Mouse (Mus musculus): ENCODE measurements around the gene Hcfc1r1. TPM values are rescaled to one million over a fixed set of nuclear protein-coding genes. Genes with fewer than 3 reads are reported as not detected.

Gene Hcfc1r1
- polyA plus RNA-seq, 1 experiment from 2014 or later: 64.5 TPM

DNA sequence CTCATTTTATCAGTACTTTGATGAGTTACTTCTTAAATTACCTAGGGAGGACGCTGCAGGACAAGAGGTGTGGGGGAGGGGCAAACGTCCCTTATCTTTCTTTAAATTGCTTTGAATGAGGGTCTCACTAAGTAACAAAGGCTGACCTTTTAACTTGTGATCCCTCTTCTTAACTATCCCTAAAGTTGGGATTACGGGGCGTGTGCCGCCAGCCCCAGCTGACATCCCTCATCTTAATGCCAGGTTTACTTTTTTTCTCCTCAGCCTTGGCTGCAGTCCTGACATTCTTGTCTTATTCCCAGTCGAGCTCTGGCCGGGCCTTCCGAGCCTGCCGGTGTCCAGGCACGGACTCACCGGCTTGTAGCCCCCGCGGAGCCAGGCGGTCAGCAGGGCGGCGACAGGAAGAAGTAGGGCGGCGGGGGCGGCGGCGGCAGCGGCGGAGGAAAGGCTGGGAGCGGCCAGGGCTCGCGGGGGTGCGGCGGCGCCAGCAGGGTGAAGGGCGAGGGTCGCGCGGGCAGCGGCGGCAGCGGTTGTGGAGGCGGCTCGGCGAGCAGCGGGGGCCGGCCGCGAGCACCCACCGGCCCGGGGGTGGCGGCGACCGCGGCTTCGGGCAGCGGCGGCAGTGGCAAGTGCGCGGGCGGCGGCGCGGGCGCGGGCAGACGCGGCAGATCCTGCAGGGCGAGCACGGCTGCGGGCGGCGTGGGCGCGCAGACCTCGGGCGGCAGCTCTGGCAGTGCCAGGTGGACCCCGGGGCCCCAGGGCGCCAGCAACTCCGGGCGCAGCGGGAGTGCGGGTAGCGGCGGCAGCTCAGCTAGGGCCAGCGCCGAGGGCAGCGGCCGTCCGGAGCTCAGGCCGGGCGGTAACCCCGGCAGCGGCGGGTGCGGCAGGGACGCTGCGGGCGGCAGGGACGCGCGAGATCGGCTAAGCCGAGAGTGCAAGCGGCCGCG lies 26.0 kb downstream of the Hcfc1r1 start:
- ATAC-seq (ENCODE audit: borderline replicate concordance, extremely low read depth, low FRiP score, low TSS enrichment): peak; percentile 44

DNA sequence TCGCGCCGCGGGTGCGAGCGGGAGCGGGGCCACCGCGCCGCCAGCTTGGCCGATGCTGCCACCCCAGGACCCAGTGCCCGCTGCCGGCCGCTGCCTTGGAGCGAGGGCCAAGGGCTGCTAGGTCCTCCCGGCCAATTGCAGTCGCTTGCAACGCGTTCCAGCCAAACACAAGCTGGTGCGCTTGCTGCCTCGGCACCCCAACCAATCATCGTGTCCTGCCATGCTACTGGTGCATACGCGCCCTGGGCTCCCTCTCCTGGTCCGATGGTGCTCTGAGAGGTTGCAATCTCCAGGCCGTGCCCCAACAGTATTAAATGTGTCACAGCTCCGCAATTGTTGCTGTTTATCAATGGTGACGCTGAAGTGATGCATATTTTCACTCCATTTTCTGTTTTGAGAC lies 26.7 kb downstream of the Hcfc1r1 start:
- Histone ChIP-seq H3K36me3 (no peaks in the 10 kb centered on the region), H3K27ac (peak overlapping the region; percentile 30; the same call in 1 of the 2 replicates), H3K4me2 (peak overlapping the region; percentile 99), H3K9me3 (no peaks in the 10 kb centered on the region), H3K4me3 (peak overlapping the region; percentile 60), H3K27me3 (peaks cover 35% of the 10 kb centered on the region), H3K4me1 (peaks cover 27% of the 10 kb centered on the region), H3K9ac (peak overlapping the region; percentile 40)
- ATAC-seq (ENCODE audit: borderline replicate concordance, extremely low read depth, low FRiP score, low TSS enrichment): peak; percentile 91
- WGBS: 1% methylated on average over 28 of the region's 28 CpGs

More for the DNA sequence above, 26.0 kb downstream of the Hcfc1r1 start:
- WGBS: under 1% methylated on average over 100 of the region's 101 CpGs
- no peaks in the 10 kb centered on the region for H3K36me3 ChIP-seq
- peaks cover 35% of the 10 kb centered on the region for H3K27me3 ChIP-seq
- H3K27ac ChIP-seq: peak overlapping the region; percentile 30; the same call in 1 of the 2 replicates
- peaks cover 33% of the 10 kb centered on the region for H3K4me1 ChIP-seq
- no peaks in the 10 kb centered on the region for H3K9me3 ChIP-seq
- peak overlapping the region; percentile 40 for H3K9ac ChIP-seq
- H3K4me2 ChIP-seq: peak overlapping the region; percentile 99
- H3K4me3 ChIP-seq: peak overlapping the region; percentile 60

DNA sequence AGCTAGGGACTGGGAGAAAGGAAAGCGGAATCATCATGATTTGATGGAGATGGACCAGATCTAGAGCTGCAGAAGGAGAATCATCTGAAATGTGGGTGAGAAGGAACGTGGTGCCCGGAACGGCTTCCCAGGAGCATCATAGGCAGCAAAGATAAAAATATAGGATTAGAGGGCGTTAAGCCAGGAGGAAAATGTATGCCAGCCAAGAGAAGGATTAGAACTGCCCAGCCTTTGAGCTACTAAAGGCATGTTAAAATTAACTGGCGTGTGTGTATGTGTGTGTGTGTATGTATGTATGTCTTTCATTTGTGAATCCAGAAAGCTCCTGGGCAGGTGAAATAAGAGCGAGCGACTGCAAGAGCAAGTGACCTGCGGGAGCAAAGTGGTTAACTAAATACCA lies 29.9 kb downstream of the Hcfc1r1 start:
- H3K27me3 ChIP-seq: peaks cover 26% of the 10 kb centered on the region
- H3K4me3 ChIP-seq: no peak overlapping the region
- peaks cover 12% of the 10 kb centered on the region for H3K4me1 ChIP-seq
- no peak overlapping the region for H3K27ac ChIP-seq
- H3K4me2 ChIP-seq: no peak overlapping the region
- H3K9me3 ChIP-seq: no peaks in the 10 kb centered on the region
- ATAC-seq (ENCODE audit: borderline replicate concordance, extremely low read depth, low FRiP score, low TSS enrichment): no peak
- 81% methylated on average over 9 of the region's 9 CpGs for WGBS
- H3K36me3 ChIP-seq: no peaks in the 10 kb centered on the region
- no peak overlapping the region for H3K9ac ChIP-seq

DNA sequence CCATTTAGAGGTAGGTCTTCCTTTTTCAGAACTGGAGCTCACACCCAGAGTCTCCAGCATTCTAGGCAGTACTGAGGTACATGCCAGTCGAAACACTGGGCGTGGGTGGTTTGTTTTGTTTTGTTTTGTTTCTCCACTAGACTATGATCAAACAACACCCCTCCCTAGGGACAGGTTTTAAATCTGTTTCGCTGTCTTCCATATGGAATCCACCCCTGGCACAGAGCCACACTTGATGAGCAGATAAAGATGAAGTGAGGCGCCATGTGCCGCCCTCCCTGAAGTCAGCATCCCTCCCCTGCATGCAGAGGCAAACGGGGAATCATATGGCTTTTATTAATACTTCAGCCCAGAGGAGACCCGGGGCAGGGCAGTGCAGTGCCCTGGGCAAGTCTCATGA lies 31.3 kb downstream of the Hcfc1r1 start:
- no peak overlapping the region for H3K4me2 ChIP-seq
- no peak for ATAC-seq (ENCODE audit: borderline replicate concordance, extremely low read depth, low FRiP score, low TSS enrichment)
- no peak overlapping the region for H3K4me3 ChIP-seq
- no peak overlapping the region for H3K27ac ChIP-seq
- no peak overlapping the region for H3K9ac ChIP-seq
- H3K9me3 ChIP-seq: no peaks in the 10 kb centered on the region
- 39% methylated on average over 7 of the region's 7 CpGs for WGBS
- peaks cover 12% of the 10 kb centered on the region for H3K27me3 ChIP-seq
- H3K4me1 ChIP-seq: 0 out of 2 replicates have a peak, but pooled peaks cover 2% of the 10 kb centered on the region
- H3K36me3 ChIP-seq: no peaks in the 10 kb centered on the region

DNA sequence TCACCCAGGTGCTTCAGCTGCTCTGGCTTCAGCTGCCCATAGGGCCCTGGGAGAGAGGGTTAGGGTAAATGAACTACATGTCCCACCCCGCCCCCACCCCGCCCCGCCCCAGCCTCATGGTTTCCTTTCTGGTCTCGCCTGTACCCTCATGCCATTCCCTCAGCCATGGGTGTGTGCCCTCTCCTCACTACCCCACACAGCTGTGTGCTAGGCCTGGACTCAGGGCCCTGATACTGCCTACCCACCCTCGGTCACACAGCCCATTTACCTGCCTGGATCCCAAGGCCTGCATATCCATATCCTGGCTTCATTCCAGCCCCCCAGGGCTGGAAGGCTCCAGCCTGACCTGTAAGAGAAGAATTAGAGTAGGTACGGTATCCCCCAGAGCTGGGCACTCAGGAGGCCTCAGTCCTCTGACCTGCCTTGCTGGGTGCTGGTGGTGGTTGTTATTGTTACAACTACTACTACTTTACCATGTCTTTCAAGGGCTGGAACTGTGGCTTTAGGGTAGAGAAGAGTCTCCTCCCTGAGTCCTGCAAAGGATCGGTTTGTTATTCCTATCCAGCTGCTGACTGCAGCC lies 32.2 kb downstream of the Hcfc1r1 start:
- Histone ChIP-seq H3K4me1 (no peaks in the 10 kb centered on the region), H3K36me3 (no peaks in the 10 kb centered on the region), H3K27me3 (peaks cover 6% of the 10 kb centered on the region; the same call in 1 of the 2 replicates), H3K9me3 (no peaks in the 10 kb centered on the region), H3K27ac (no peak overlapping the region), H3K4me3 (no peak overlapping the region), H3K9ac (no peak overlapping the region), H3K4me2 (no peak overlapping the region)
- WGBS: 77% methylated on average over 7 of the region's 7 CpGs
- no peak for ATAC-seq (ENCODE audit: borderline replicate concordance, extremely low read depth, low FRiP score, low TSS enrichment)

DNA sequence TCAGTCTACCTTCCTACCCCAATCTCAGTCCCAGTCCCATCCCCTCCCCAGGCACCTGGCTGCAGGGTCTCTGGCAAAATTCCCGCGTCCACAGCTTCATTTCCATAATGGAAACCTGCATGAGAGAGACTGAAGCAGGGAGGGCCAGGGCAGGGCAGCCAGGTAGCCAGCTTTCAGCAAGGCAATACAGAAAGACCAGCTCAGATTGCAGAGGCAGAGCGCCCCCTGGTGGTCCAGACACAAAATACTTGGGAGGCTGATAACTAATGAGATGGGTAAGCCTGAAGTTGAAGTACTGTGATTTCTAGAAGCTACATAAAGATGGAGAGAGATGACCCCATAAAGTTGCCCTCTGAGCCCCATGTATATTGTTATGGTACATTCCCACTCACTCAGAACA lies 32.8 kb downstream of the Hcfc1r1 start:
- Histone ChIP-seq H3K9me3 (no peaks in the 10 kb centered on the region), H3K4me3 (no peak overlapping the region), H3K27me3 (peaks cover under 1% of the 10 kb centered on the region; the same call in 1 of the 2 replicates), H3K36me3 (no peaks in the 10 kb centered on the region), H3K9ac (no peak overlapping the region), H3K27ac (no peak overlapping the region), H3K4me1 (no peaks in the 10 kb centered on the region), H3K4me2 (no peak overlapping the region)
- 2% methylated on average over 3 of the region's 3 CpGs for WGBS
- ATAC-seq (ENCODE audit: borderline replicate concordance, extremely low read depth, low FRiP score, low TSS enrichment): no peak

DNA sequence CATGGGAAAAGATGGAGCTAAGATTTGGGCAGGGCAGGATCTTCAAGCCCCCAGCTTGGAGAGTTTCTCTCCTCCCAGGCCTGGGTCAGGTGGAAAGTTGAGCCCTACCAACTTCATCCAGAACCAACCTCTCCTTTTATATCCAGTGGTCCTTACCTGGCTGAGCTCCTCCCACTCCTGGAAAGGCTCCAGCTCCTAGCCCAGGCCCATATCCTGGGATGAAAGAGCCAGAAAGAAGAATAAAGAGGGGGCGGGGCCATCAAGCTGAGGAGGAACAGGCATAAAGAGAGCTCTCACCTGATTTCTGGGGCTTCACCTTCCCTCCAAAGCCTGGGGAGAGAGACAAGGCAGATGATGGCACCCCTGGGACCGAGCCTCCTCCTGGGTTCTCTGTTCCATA lies 43.6 kb downstream of the Hcfc1r1 start:
- Histone ChIP-seq H3K27me3 (no peaks in the 10 kb centered on the region), H3K9me3 (no peaks in the 10 kb centered on the region), H3K9ac (no peak overlapping the region), H3K4me3 (no peak overlapping the region), H3K4me2 (no peak overlapping the region), H3K36me3 (no peaks in the 10 kb centered on the region), H3K4me1 (no peaks in the 10 kb centered on the region), H3K27ac (no peak overlapping the region)
- 53% methylated on average over 2 of the region's 2 CpGs for WGBS
- ATAC-seq (ENCODE audit: borderline replicate concordance, extremely low read depth, low FRiP score, low TSS enrichment): 0 out of 2 replicates have a peak, but pooled peaks have one; percentile 7

DNA sequence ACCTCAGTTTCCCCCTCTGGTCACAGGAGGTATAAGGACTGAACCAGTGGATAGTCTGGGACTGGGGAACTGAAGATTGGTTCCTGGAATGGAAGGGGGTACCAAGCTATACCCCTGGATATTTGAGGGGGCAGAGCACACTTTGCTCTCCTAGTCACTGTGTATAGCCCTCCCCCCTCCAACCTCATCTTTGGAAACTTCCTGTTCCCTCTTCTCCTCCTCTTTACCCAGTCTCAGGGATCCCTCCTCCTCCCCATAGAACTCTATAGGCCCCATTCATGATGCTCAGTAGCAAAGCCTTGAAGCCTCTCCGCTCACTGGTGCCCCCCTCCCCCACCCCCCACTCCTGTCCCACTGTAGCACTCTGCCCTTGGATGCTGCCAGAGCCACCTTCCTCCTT lies 46.1 kb downstream of the Hcfc1r1 start:
- ATAC-seq (ENCODE audit: borderline replicate concordance, extremely low read depth, low FRiP score, low TSS enrichment): no peak
- H3K4me3 ChIP-seq: no peak overlapping the region
- H3K27ac ChIP-seq: no peak overlapping the region
- no peak overlapping the region for H3K9ac ChIP-seq
- no peaks in the 10 kb centered on the region for H3K4me1 ChIP-seq
- H3K27me3 ChIP-seq: no peaks in the 10 kb centered on the region
- no peaks in the 10 kb centered on the region for H3K9me3 ChIP-seq
- H3K4me2 ChIP-seq: no peak overlapping the region
- no peaks in the 10 kb centered on the region for H3K36me3 ChIP-seq
- WGBS: 14% methylated on average over 1 of the region's 1 CpGs

DNA sequence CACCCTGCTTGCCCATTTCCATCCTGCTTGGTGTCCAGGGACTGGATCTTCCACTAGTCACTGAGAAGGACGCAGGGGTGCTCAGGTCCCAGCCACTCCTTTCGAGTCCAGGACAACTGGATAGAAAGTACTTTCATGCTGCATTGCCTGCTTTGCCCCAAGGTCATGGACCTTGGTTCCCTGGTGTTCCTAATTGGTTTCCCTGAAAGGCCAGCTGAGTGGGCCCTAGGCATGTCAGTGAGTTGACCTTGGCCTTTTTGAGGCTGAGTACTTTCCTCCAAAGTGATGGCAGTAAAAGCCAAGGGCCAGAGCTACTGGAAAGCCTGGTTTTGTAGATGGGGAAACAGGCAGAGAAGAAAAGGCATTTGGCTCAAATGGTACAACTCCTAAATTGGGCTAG lies 48.5 kb downstream of the Hcfc1r1 start:
- Histone ChIP-seq H3K9ac (no peak overlapping the region), H3K9me3 (no peaks in the 10 kb centered on the region), H3K27me3 (no peaks in the 10 kb centered on the region), H3K36me3 (no peaks in the 10 kb centered on the region), H3K4me2 (no peak overlapping the region), H3K4me1 (peaks cover 8% of the 10 kb centered on the region), H3K4me3 (no peak overlapping the region), H3K27ac (no peak overlapping the region)
- no peak for ATAC-seq (ENCODE audit: borderline replicate concordance, extremely low read depth, low FRiP score, low TSS enrichment)
- WGBS: 81% methylated on average over 2 of the region's 2 CpGs

DNA sequence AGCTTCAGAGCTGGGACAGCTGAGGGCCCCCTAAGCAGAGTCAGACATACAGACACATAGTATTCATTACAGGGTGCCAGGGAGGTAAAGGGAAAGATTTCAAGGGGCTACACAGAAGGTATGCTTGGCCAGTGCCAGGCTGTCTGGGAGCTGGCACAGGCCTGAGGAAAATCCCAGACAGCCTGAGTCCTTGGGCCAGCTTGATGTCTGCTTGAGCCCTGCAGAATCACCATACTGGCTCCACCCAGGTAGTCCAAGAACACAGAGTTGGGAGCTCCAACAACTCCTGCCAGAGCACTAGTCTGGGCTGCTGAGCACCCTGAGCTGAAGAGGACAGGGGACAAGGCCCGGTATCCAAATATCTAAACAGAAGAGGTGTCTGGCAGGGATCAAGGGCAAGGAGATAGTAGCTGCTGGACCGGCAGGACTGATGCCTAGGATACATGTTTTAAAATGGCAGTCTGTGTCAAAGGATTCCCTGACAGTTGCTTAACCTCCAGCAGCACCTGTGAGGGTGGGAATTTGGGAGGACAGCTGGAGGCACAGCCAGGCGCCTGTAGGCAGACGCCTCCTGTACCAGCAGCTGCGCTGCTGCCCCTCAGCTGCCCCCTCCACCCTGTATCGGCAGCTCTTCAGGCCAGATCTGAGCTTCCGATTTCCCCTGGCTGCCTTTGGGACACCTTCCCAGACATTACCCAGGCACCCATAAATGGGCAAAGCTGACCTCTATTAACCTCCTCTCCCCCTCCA lies 49.2 kb downstream of the Hcfc1r1 start, which contains the start of gene 1520401A03Rik:
1520401A03Rik (minus strand) TSS at position 408 of the 750 bp plus-strand sequence.
- H3K27ac ChIP-seq: no peak within 1 kb of the TSS
- no peaks in the 10 kb centered on the region for H3K36me3 ChIP-seq
- H3K9me3 ChIP-seq: no peaks in the 10 kb centered on the region
- no peak within 1 kb of the TSS for H3K9ac ChIP-seq
- no peaks in the 10 kb centered on the region for H3K27me3 ChIP-seq
- peaks cover 15% of the 10 kb centered on the region for H3K4me1 ChIP-seq
- 37% methylated on average over 7 of the region's 7 CpGs for WGBS
- no peak within 1 kb of the TSS for H3K4me3 ChIP-seq
- no peak within 1 kb of the TSS for H3K4me2 ChIP-seq
- ATAC-seq (ENCODE audit: borderline replicate concordance, extremely low read depth, low FRiP score, low TSS enrichment): no peak

Measured in lung, embryonic 15.5 days (tissue).